Mouse (Mus musculus) frontal cortex, postnatal 25 days (tissue): Measurements from ENCODE around the gene Rab24.
A peak's percentile ranks its signal among the peaks of the same experiment; 100 is the strongest.

Source experiments
- DNase-seq, 2 experiments: peaks; one replicate each; pipeline ENCODE4 v3.0.0; 2022; ENCODE audit warnings: low spot score in 2 of 2

Rab24 gene

GRCm38 (mm10) chr13:55329109-55329682 is 7.5 kb upstream of the Rab24 start:
- DNase-seq = no peak

GRCm38 (mm10) chr13:55328641-55329040 is 6.9 kb upstream of the Rab24 start:
- no peak for DNase-seq

GRCm38 (mm10) chr13:55328171-55328570 is 6.4 kb upstream of the Rab24 start:
- DNase-seq = no peak

- peak; percentile 80 to 88 for DNase-seq
Measured at GRCm38 (mm10) chr13:55327633-55328032, 5.9 kb upstream of the Rab24 start.

- no peak for DNase-seq
Measured at GRCm38 (mm10) chr13:55327169-55327568, 5.4 kb upstream of the Rab24 start.

- no peak for DNase-seq
Measured at GRCm38 (mm10) chr13:55325596-55325995, 3.9 kb upstream of the Rab24 start.

GRCm38 (mm10) chr13:55322130-55322825 is 532 bp upstream of the Rab24 start:
- DNase-seq = no peak

- DNase-seq = no peak
Measured at GRCm38 (mm10) chr13:55319931-55320533, 1.7 kb downstream of the Rab24 start, which contains the start of gene Prelid1. TSS of gene Prelid1 (plus strand) at chr13:55320500.

- DNase-seq = no peak
Measured at GRCm38 (mm10) chr13:55318351-55318750, 3.4 kb downstream of the Rab24 start.

- no peak for DNase-seq
Measured at GRCm38 (mm10) chr13:55314891-55315412, 6.8 kb downstream of the Rab24 start.

GRCm38 (mm10) chr13:55313051-55313450 is 8.7 kb downstream of the Rab24 start:
- DNase-seq = no peak

GRCm38 (mm10) chr13:55312028-55312630 is 9.6 kb downstream of the Rab24 start:
- DNase-seq = no peak

GRCm38 (mm10) chr13:55300913-55301312 is 20.8 kb downstream of the Rab24 start:
- DNase-seq = no peak

GRCm38 (mm10) chr13:55296760-55297159 is 25.0 kb downstream of the Rab24 start:
- DNase-seq = no peak

- no peak for DNase-seq
Measured at GRCm38 (mm10) chr13:55288854-55289253, 32.9 kb downstream of the Rab24 start.

- DNase-seq = no peak
Measured at GRCm38 (mm10) chr13:55277646-55278045, 44.1 kb downstream of the Rab24 start.

- DNase-seq = no peak
Measured at GRCm38 (mm10) chr13:55277203-55277602, 44.5 kb downstream of the Rab24 start.
